Mouse (Mus musculus) embryo, embryonic 11 days (tissue): Measurements from ENCODE around the gene Ndufs7.

Experiments
- DNase-seq: peaks from one replicate; pipeline ENCODE4 v3.0.0-alpha.2; 2015

The Ndufs7 gene

DNA sequence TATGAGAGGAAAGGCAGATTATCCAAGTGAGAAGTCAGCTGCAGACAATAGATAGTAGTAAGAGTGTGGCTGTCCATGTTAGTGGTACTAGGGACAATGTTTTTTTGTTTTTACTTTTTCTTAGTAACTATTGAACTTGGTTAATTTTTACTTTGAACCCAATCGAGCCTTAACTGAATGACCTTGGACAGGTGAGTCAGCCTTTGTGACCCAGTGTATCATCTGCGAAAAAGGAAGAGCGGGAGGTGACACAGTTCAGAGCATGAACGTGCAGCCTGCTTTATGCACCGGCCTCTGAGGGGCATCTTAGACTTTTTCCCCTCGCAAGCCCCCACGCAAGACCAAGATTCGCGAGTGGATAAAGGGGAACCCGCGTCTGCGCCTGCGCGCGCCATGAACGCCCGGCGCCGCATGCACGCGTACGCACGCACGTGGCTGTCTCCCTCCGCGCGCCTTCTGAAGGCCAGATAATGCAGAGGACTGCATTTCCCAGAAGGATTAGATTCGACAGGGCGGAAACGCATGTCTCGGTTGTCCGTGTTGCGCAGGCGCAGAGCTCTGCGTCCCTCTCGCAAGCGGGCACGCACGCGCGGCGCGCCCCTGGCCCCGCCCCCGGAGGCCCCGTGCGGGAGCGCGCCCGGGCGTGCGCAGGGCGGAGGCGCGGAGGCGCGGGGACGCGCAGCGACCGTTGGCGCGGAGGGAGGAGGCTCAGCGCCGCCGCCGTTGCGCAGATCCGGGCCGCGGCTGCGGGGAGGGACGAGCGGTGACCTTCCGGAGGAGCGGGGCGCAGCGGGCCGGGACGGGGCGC, 15.6 kb downstream of the Ndufs7 start:
- peak; percentile 100 for DNase-seq

DNA sequence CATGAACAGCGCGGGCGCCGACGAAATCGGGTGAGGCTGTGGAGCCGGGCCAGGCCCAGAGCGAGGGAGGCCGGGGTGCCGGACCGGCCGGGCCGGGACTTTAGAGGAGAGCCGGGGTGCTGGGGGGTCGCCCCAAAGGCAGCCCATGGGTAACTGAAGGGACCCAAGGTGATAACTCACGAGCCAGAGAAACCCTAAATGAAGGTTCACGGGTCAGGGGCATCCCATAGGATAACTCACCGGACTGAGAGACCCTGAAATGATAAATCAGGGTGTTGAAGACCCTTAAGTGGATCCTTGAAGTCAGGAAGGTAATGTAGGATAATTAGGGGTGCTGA, 16.2 kb downstream of the Ndufs7 start:
- DNase-seq = no peak

DNA sequence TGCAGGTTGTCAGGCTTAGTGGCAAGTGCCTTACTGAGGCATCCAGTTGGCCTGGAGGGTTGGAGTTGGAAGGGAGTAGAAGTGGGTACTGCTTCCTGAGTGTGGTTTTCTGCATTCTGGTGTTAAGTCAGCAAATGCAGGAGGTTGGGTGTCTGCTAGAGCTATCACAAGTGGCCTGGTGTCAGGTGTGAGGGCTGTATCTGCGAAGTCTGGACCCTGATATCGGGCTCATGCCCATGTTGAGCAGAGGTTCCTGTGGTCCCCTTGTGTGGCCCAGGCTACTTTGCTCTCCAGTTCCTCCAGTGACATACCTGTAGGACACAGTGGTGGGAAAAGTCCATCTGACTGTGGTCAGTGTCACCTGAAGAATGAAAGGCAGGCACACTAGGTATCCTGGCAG, 21.2 kb downstream of the Ndufs7 start:
- no peak for DNase-seq

DNA sequence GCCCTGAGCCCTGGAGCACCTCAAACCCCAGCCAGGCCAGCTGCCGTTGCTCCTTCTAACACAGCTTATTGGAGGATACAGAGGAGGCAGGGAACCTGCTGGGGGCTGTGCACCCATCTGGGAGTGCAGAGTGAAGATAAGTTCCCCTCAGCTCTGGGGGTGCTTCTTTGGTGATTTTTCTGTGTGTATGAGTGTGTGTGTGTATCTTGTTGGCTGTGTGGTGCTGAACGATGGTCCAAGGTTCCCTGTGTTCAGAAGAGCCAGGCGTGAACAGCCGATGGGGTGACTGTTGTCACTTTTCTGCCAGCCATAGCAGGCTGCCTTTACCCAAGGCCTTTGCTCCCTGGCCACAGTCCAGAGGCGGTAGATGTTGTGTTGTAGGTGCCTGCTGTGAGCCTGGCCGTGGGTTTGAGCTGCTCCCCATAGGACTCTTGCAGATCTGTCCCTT, 21.8 kb downstream of the Ndufs7 start:
- DNase-seq = no peak

DNA sequence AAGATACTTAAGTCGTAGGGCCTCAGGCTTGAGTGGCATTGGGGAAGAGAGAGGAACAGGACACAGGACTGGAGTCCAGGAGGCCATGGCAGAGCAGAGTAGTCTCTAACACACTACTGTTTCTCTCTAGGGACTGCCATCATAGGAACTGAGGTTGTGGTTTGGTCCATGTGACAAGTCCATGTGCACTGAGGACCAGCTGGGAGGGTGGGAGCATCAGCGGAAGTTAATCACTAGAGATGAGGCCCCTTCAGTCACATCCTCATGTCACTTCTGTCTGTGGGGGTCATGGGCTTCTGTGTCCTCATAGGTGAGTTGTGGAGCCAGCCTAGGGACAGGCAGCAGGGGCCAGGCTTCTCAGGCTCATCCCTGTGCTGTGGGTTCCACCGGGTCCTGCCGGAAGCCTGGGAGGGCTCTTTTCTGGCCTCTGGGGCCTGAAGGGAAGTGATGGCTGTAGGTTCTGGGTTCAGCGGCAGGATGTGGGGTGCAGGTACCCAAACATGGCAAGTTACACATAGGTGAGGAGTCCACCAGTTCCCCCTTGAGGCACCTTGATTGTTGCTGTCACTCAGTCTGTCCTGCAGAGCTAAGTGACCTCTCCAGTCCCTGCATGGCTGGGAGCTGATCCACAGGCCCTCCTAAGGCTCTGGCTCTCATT, 22.4 kb downstream of the Ndufs7 start:
- no peak for DNase-seq

DNA sequence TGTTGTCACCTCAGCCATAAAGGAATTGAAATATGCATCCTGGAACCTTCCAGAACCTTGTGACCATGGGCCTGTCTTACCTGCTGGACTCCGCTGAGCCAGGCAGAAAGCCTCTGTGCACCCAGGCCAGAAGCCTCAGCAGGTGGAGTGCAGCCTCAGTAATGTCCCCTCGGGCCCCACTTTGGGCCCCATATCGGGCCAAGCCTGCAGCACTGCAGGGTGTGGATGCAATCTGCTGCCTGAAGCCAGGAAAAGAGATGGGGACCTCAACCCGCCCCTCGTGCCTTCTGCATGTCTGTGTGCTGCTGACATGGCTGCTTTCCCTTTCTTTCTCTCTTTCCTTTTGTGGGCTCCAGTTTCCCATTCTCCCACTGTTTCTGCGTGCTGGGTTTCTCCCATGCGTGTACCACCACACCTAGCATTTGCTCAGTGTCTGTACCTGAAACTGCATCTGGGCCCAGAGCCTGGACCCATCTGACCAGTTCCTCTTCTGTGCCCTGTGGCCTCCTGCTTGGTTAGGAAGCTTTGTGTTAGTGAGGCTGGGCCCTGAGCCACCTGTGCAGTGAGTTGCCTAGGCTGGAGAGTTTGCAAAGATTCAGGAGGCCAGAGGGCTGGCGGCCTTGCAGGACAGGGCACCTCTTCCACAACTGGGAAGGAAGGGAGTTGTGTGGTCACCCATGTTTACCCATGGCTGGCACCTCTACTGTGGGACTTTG, 23.1 kb downstream of the Ndufs7 start:
- no peak for DNase-seq

DNA sequence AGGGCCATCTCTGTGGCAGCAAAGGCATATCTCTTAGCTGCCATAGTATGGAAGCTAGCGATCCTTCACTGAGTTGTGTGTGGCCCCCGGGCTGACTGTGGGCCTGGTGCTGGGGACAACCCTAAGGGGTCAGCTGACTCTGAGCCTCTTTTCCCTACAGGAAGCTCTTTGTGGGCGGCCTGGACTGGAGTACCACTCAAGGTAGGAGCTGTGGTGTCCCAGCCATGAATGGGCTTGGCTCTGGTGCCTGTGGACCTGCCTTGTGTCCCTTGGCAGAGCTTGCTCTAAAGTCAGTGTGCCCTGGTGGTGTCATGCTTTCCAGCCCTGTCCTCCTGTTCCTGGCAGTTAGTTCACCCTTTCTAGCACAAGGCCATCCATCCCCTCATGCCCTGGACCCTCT, 24.9 kb downstream of the Ndufs7 start:
- DNase-seq = no peak

DNA sequence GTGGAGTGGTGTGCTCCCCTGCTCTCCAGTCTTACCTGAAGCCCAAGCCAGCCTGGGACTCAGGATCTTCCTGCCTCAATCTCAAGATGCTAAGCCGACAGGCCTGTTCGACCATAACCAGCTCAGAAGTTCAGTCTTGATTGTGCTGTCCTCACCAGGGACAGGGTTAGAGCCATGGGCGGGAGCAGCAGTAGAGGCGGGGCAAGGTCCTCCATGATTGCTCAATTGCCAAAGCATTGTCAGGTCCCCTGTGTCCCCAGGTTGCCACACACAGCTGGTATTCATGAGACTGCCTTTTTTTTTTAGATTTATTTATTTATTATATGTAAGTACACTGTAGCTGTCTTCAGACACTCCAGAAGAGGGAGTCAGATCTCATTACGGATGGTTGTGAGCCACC, 27.3 kb downstream of the Ndufs7 start:
- no peak for DNase-seq

DNA sequence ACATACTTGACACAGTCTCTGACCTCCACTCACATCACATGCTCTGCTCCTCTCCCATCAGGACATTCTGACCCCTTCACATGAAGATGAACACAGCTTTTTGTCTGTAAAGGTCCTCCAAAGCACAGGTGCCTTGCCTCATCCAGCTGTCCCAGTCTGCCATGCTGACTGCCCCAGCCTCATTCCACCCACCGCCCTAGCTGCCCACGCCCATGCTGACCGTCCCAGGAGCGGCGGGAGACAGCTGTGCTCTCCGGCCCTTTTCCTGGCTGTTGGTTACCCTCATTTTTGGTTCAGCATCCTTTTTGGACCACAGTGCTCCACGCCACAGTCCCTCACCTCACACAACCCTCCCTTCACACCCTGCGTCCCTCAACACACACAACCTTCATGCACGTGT, 29.5 kb downstream of the Ndufs7 start:
- no peak for DNase-seq

DNA sequence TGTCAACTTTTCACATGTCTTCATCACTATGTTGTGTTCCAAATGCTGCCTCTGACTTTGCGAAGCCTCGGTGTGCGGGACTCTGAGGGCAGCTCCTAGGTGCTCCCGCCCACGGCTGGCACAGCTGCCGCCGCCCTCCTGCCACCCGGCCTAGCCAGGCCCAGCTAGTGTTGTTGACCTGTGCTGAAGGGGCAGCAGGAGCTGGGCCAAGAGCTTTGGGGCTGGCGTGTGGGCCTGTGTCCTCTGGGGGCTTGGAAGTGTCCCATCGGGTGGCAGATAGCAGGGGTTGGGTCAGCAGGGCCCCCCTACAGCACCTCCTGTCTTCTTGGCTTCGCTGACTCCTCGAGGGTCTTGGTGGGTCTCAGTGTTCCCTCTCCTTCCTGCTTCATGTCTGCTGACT, 30.4 kb downstream of the Ndufs7 start:
- no peak for DNase-seq

DNA sequence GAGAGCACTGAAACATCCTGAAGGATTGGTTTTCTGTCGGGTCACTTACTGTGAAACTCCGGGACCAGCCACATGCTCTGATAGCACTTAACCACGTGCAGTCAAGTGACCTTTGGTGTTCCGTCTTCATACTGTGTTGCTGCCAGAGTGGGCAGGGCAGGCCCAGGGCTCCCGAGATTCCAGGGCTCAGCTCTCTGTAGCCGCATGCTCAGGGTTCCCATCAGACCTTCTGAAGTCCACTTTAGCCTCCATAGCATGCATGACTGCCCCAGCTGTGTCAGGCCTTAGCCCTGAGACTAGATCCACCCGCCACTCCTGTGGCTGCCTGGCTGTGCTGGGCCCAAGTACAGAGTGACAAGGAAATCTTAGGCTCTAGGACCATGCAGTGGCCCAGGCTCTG, 32.4 kb downstream of the Ndufs7 start:
- no peak for DNase-seq

DNA sequence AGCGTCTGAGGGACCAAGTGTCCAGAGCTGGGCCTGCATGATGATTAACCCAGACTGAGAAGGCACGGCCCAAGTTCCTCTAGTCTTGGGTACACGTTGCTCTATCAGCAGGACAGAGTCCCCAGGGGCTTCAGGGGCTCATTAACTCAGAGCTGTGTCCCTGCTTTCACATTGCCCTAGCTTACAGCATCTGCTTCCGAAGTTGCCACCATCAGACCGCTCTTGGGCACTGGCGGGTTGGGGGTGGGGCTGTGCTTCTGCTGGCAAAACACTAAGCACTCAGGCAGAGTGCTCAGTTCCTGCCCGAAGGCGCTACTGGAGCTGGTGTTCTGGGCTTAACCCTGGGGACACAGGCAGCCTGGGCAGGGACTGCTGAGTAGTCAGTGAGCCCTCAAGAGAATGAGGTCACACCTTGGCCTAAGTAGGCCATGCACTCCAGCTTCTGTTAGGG, 33.0 kb downstream of the Ndufs7 start:
- no peak for DNase-seq

DNA sequence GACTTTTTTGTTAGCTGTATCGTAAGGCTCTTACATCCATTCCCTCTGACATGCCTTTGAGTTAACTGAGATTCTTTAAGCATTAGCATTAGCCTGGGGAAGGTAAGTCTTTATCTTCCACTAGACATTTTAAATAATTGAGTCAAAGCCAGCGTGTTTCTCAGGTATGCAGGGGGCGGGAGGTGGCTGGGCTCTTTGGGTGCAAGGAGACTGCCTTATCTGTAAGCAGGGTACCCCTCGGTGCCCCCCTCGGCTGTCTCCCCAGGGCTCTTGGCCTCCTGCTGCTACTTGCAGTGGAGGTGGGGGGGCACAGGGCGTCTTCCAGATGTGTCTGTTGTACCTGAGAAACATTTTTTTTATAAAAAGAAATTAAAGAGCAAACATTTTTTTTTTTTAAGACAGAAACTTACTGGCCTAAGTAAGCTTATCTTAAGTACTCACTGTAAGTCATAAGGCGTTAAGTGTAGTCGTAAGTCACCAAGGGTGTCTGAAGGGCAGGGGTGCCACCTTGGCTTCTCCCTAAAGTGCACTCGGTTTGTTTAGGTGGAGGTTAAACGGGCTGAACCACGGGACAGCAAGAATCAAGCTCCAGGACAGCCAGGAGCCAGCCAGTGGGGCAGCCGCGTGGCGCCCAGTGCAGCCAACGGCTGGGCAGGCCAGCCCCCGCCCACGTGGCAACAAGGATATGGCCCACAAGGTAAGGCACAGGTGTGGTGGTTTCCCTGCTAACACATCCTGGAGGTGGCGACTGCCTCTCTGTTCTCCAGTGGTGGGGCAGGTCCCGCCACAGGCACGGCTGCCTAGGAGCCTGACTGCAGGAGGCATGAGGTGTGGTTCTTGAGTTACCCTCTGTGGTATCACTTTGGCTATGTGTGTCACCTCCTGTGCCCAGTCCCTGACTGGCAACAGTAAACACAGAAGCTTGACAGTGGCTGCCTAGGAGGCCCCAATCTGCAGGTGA, 33.8 kb downstream of the Ndufs7 start:
- no peak for DNase-seq

DNA sequence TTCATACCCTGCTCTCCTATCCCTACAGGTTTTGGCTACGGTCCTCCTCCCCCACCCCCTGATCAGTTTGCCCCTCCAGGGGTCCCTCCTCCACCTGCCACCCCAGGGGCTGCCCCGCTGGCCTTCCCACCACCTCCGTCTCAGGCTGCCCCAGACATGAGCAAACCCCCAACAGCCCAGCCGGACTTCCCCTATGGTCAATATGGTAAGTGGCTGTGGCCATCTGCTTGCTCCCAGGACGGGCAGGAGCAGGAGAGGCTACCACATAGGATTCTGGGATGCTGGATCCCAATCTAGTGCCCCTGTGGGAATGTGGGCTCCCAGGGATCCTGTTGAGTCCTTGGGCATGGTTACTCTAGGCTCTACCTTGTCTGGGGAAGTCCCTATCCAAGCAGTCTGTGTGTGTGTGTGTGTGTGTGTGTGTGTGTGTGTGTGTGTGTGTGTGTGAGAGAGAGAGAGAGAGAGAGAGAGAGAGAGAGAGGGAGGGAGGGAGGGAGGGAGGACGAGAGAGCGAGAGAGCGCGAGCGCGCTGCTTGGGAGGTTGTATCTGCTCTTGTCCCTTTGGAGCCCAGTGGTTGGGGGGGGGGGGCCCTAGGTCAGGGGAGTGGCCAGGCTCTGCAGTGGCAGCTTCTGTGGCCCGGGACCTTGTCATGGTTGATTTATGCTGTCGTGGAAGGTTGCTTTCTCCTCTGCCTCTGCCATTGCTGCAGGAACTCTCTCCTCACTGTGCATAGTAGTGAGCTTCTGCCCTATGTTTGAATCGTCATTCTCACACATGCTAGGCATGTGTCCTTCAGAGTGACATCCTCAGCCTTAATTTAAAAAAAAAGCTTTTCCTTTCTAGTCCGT, 36.5 kb downstream of the Ndufs7 start:
- DNase-seq = no peak

DNA sequence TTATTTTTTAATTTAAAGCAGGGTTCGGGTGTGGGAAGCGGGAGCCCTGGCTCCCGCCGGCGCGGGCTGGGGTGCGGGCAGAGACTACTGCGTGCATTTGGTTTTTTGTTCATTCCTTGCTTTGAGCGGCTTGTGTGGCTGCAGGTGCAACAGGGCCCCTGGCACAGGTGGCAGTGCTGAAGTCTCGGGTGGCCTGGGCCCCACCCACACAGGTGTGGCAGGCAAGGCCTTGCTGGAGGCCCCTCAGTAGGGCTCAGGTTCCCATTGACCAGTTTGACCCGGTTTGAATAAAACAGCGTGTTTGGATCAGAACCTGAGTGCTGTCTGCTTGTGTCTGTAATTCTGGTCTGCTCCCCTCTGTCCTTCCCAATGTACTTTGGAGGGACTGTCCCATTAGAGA, 39.2 kb downstream of the Ndufs7 start:
- DNase-seq = no peak

DNA sequence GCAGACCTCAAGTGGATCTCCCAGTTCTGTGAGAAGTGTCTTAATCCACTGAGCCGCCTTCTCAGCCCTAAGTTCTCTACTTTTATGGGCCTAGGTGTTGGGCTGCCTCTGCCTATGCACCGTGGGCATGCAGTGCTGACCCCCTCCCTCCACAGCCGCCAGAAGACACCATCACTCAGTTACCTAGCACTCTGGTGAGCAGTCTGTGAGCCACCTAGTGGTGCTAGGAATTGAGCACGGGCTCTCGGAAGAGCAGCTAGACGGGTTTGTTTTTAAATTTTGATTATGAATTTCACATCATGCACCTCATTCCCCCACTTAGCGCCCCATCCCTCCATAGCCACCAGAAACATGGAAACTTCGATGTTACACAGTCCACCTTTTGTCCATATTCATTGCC, 39.7 kb downstream of the Ndufs7 start:
- no peak for DNase-seq

DNA sequence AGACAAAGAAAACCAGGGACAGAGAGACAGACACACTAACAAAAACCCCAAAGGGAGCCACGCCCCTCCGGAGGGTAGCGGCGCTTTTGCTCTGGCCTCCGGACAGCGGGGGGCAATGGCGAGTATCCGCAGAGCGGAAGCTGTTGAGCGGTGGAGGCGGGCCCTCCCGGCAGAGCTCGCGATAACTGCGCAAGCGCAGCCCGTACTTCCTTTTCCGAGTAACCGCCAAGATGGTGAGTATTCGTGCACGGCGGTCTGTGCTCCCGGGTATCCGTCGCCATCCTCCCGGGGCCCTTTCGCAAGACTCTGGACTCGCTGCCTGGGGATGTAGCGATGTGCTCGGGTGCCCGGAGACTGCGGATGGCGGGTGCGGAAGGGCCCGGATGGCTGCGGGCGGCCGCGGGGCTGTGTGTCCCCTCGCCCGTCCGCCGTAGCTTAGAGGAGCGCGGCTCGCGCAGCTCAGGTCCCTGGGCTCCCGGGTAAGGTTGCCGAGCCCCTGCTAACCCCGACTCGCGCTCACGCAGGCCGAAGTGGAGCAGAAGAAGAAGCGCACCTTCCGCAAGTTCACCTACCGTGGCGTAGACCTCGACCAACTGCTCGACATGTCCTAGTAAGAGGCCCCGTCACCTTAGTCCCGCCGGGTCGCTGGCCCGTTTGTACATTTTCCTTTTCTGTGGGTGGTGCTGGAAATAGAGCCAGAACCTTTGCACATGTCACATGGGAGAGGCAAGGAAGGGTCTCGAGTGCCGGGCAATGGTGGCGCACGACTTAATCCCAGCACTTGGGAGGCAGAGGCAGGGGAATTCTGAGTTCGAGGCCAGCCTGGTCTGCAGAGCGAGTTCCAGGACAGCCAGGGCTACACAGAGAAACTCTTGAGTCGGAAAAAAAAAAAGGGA, 43.6 kb downstream of the Ndufs7 start, which contains the start of gene Rps15:
Gene Rps15, plus strand, starts transcription at position 203 of the 896 bp plus-strand sequence.
- peak; percentile 99 for DNase-seq

DNA sequence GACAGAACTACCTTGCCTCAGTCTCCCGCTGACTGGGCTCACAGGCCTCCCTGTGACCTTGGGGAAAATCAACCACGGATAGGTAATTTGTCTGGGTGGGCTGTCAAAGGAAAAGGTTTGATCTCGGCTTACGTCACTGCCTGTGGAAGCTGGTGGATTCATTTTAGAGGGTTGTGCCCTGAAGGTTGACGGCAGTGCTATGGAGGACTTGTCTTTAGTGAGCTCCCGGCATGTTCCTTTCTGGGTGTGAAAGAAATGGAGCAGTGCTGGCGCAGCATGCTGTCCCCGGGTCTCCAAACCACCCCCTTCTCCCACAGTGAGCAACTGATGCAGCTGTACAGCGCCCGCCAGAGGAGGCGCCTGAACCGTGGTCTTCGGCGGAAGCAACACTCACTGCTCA, 44.4 kb downstream of the Ndufs7 start:
- no peak for DNase-seq

DNA sequence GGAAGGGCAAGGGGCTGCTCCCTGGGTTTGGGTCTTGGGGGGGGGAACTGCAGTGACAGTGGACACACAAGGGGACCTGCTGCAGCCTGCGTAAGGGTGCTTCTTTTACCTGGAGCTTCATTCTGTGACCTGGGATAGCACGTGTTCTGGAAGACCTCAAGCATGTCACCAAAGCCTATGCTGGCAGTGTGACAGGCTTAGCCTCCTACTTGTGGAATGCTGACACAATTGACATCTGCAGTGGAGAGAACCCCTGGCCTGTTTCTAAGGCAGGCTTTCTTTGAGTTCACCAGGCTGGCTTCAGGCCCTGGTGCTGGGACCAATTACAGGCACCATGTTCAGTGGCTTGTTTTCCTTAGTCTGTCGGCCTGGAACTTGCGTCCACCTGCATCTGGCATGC, 45.4 kb downstream of the Ndufs7 start:
- DNase-seq = no peak

DNA sequence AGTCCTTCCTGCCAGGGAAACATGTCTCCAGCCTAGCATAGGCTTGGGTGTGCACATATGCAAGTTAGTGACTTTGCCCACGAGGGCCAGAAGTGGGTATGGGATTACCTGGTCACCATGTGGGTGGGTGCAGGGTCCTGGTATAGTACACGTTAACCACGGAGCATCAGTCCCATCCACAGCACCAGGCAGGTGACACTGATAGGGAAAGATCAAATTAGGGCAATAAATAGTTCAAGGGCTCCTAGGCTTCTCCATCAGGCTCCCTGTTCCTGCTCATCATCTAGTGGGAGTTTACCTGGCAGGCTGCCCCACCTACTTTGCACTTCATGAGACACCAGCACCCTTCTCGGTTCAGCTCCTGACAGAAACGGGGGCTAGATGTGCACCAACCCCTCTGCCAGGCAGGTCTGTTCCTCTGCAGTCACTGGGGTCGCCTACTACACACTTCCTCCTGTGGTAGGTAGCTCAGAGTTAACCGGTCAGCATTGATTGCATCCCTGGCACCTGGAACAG, 45.9 kb downstream of the Ndufs7 start:
- no peak for DNase-seq
